Mouse (Mus musculus): ENCODE results near the gene Sppl2c.

- TF ChIP-seq CTCF (conservative IDR thresholded peaks at IDR 0.05; ENCODE audit: low read length) = no peak
- TF ChIP-seq POU5F1 (IDR thresholded peaks at IDR 0.05; ENCODE audit: borderline replicate concordance, low read length) = no peak
- TF ChIP-seq NANOG (IDR thresholded peaks at IDR 0.05; ENCODE audit: borderline replicate concordance, low read length) = no peak
Observed at GRCm38 (mm10) chr11:104164257-104164656, 21.9 kb upstream of the Sppl2c start.

All from E14TG2a.4 (cell line).